Mouse (Mus musculus): Measurements from ENCODE around the gene Tas2r108. TPM values are rescaled to one million over a fixed set of nuclear protein-coding genes. Genes with fewer than 3 reads are reported as not detected.

The Tas2r108 gene
- polyA plus RNA-seq, 1 experiment, result 0.36 TPM

DNA sequence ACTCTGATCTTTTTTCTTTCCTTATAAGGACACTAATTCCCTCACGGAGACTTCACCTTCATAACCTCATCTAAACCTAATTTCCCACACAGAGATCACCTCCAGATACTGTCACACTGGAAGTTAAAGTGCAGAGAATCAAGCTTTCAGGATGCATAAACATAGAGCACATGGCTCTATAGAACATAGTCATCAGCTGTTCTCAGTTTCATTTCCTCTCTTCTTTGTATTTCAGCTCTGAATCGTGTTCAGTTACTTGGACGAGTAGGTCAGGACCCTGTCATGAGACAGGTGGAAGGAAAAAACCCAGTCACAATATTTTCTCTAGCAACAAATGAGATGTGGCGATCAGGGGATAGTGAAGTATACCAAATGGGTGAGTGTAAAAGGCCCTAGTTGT lies 17.2 kb upstream of the Tas2r108 start:
- H3K27ac ChIP-seq (ENCODE audit: control insufficient read depth, insufficient read depth, low read length), result no peak overlapping the region
- DNase-seq, result no peak
- peaks cover 3% of the 10 kb centered on the region for H3K4me1 ChIP-seq (replicated peaks; ENCODE audit: control insufficient read depth, insufficient read depth, low read length)
- peaks cover 35% of the 10 kb centered on the region for H3K36me3 ChIP-seq (ENCODE audit: control insufficient read depth, insufficient read depth, low read length)
- no peak overlapping the region for H3K4me3 ChIP-seq (ENCODE audit: control insufficient read depth, insufficient read depth, low read length)
- TF ChIP-seq CTCF (IDR thresholded peaks at IDR 0.05; ENCODE audit: borderline replicate concordance, control insufficient read depth, extremely low read depth, insufficient read depth, low read length, poor library complexity), result no peak
- no peak for TF ChIP-seq POLR2A (IDR thresholded peaks at IDR 0.05; ENCODE audit: control insufficient read depth, extremely low read depth, insufficient read depth, low read length, poor library complexity)
- WGBS, result 85% methylated on average over 4 of the region's 4 CpGs
- H3K27me3 ChIP-seq (ENCODE audit: control insufficient read depth, insufficient read depth, low read length), result no peaks in the 10 kb centered on the region

- 88% methylated on average over 1 of the region's 1 CpGs for WGBS
Measured at GRCm38 (mm10) chr6:40479705-40480104, 13.6 kb upstream of the Tas2r108 start.

DNA sequence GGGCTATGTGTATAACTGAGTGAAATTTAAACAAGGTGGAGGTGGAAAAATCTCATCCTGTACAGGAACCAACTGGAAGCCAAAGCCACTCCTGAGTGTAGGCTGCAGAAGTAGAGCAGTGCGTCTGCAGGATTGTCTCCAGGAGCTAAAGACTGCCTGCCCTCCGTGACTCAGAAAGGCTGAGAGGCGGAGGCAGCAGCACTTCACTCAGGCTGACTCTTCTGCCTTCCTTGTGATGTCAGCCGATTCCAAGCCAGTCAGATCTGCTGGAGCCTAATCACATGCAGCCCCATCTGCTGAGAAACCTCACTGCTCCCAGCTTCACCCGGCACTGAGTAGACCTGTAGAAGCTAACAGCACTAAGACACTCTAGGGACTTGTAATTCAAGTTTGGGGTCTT lies 11.0 kb upstream of the Tas2r108 start:
- Histone ChIP-seq H3K27ac (ENCODE audit: control insufficient read depth, insufficient read depth, low read length) (no peak overlapping the region), H3K4me3 (ENCODE audit: control insufficient read depth, insufficient read depth, low read length) (no peak overlapping the region), H3K4me1 (replicated peaks; ENCODE audit: control insufficient read depth, insufficient read depth, low read length) (no peaks in the 10 kb centered on the region), H3K27me3 (ENCODE audit: control insufficient read depth, insufficient read depth, low read length) (no peaks in the 10 kb centered on the region), H3K36me3 (ENCODE audit: control insufficient read depth, insufficient read depth, low read length) (peaks cover 37% of the 10 kb centered on the region)
- no peak for DNase-seq
- WGBS, result 98% methylated on average over 5 of the region's 5 CpGs
- no peak for TF ChIP-seq CTCF (IDR thresholded peaks at IDR 0.05; ENCODE audit: borderline replicate concordance, control insufficient read depth, extremely low read depth, insufficient read depth, low read length, poor library complexity)
- TF ChIP-seq POLR2A (IDR thresholded peaks at IDR 0.05; ENCODE audit: control insufficient read depth, extremely low read depth, insufficient read depth, low read length, poor library complexity), result no peak

More at GRCm38 (mm10) chr6:40479705-40480104, 13.6 kb upstream of the Tas2r108 start:
- DNase-seq, result no peak
- Histone ChIP-seq H3K27ac (ENCODE audit: control insufficient read depth, insufficient read depth, low read length) (no peak overlapping the region), H3K27me3 (ENCODE audit: control insufficient read depth, insufficient read depth, low read length) (no peaks in the 10 kb centered on the region), H3K36me3 (ENCODE audit: control insufficient read depth, insufficient read depth, low read length) (peaks cover 51% of the 10 kb centered on the region), H3K4me3 (ENCODE audit: control insufficient read depth, insufficient read depth, low read length) (no peak overlapping the region), H3K4me1 (replicated peaks; ENCODE audit: control insufficient read depth, insufficient read depth, low read length) (no peaks in the 10 kb centered on the region)
- TF ChIP-seq CTCF (IDR thresholded peaks at IDR 0.05; ENCODE audit: borderline replicate concordance, control insufficient read depth, extremely low read depth, insufficient read depth, low read length, poor library complexity) (no peak), POLR2A (IDR thresholded peaks at IDR 0.05; ENCODE audit: control insufficient read depth, extremely low read depth, insufficient read depth, low read length, poor library complexity) (no peak)

GRCm38 (mm10) chr6:40490933-40491332 lies 2.4 kb upstream of the Tas2r108 start, which contains the start of gene Tas2r137:
Gene Tas2r137 (plus strand): TSS chr6:40491233.
- no peaks in the 10 kb centered on the region for H3K36me3 ChIP-seq (ENCODE audit: control insufficient read depth, insufficient read depth, low read length)
- no peaks in the 10 kb centered on the region for H3K27me3 ChIP-seq (ENCODE audit: control insufficient read depth, insufficient read depth, low read length)
- no peak within 1 kb of the TSS for H3K4me3 ChIP-seq (ENCODE audit: control insufficient read depth, insufficient read depth, low read length)
- H3K27ac ChIP-seq (ENCODE audit: control insufficient read depth, insufficient read depth, low read length), result no peak within 1 kb of the TSS
- TF ChIP-seq CTCF (IDR thresholded peaks at IDR 0.05; ENCODE audit: borderline replicate concordance, control insufficient read depth, extremely low read depth, insufficient read depth, low read length, poor library complexity) (no peak), POLR2A (IDR thresholded peaks at IDR 0.05; ENCODE audit: control insufficient read depth, extremely low read depth, insufficient read depth, low read length, poor library complexity) (no peak)
- no peaks in the 10 kb centered on the region for H3K4me1 ChIP-seq (replicated peaks; ENCODE audit: control insufficient read depth, insufficient read depth, low read length)
- DNase-seq, result no peak

- no peaks in the 10 kb centered on the region for H3K27me3 ChIP-seq (ENCODE audit: control insufficient read depth, insufficient read depth, low read length)
- no peak within 1 kb of the TSS for H3K27ac ChIP-seq (ENCODE audit: control insufficient read depth, insufficient read depth, low read length)
- DNase-seq, result no peak
- H3K36me3 ChIP-seq (ENCODE audit: control insufficient read depth, insufficient read depth, low read length), result no peaks in the 10 kb centered on the region
- 95% methylated on average over 1 of the region's 1 CpGs for WGBS
- no peaks in the 10 kb centered on the region for H3K4me1 ChIP-seq (replicated peaks; ENCODE audit: control insufficient read depth, insufficient read depth, low read length)
- TF ChIP-seq CTCF (IDR thresholded peaks at IDR 0.05; ENCODE audit: borderline replicate concordance, control insufficient read depth, extremely low read depth, insufficient read depth, low read length, poor library complexity) (no peak), POLR2A (IDR thresholded peaks at IDR 0.05; ENCODE audit: control insufficient read depth, extremely low read depth, insufficient read depth, low read length, poor library complexity) (no peak)
- H3K4me3 ChIP-seq (ENCODE audit: control insufficient read depth, insufficient read depth, low read length), result no peak within 1 kb of the TSS
Measured at GRCm38 (mm10) chr6:40519408-40519807, 26.1 kb downstream of the Tas2r108 start, which contains the start of gene Prss37. Gene Prss37 (minus strand): TSS chr6:40519508.

Other genes with a start within 250 kb of the Tas2r108 start
- gene Agk, start 168.4 kb upstream of the Tas2r108 start, polyA plus RNA-seq (2012; rRNA removed), result 18.9 and 19.4 TPM in 2 replicates
- 14.7 and 16.3 TPM in 2 replicates for gene E330009J07Rik, start 57.4 kb upstream of the Tas2r108 start, polyA plus RNA-seq (2012; rRNA removed)
- 0.04 and 0.28 TPM in 2 replicates for gene Wee2, start 54.4 kb upstream of the Tas2r108 start, polyA plus RNA-seq (2012; rRNA removed)
- 15.9 and 19.4 TPM in 2 replicates for gene Ssbp1, start 22.2 kb upstream of the Tas2r108 start, polyA plus RNA-seq (2012; rRNA removed)
- gene Tas2r137, start 2.3 kb upstream of the Tas2r108 start, polyA plus RNA-seq (2012; rRNA removed), result not detected in 2 replicates
- gene Prss37, start 26.0 kb downstream of the Tas2r108 start, polyA plus RNA-seq (2012; rRNA removed), result not detected in 2 replicates
- not detected in 2 replicates for gene Olfr461, start 61.5 kb downstream of the Tas2r108 start, polyA plus RNA-seq (2012; rRNA removed)
- not detected in 2 replicates for gene Olfr460, start 76.0 kb downstream of the Tas2r108 start, polyA plus RNA-seq (2012; rRNA removed)
- gene Clec5a, start 92.3 kb downstream of the Tas2r108 start, polyA plus RNA-seq (2012; rRNA removed), result 0.62 and 1.2 TPM in 2 replicates
- 0.13 TPM in 1 of 2 replicates, not detected in the other for gene Tas2r138, start 119.8 kb downstream of the Tas2r108 start, polyA plus RNA-seq (2012; rRNA removed)
- 1.6 and 1.8 TPM in 2 replicates for gene Mgam, start 135.3 kb downstream of the Tas2r108 start, polyA plus RNA-seq (2012; rRNA removed)

Data from thymus, adult 2 months (tissue).